In the genomic region with DNA sequence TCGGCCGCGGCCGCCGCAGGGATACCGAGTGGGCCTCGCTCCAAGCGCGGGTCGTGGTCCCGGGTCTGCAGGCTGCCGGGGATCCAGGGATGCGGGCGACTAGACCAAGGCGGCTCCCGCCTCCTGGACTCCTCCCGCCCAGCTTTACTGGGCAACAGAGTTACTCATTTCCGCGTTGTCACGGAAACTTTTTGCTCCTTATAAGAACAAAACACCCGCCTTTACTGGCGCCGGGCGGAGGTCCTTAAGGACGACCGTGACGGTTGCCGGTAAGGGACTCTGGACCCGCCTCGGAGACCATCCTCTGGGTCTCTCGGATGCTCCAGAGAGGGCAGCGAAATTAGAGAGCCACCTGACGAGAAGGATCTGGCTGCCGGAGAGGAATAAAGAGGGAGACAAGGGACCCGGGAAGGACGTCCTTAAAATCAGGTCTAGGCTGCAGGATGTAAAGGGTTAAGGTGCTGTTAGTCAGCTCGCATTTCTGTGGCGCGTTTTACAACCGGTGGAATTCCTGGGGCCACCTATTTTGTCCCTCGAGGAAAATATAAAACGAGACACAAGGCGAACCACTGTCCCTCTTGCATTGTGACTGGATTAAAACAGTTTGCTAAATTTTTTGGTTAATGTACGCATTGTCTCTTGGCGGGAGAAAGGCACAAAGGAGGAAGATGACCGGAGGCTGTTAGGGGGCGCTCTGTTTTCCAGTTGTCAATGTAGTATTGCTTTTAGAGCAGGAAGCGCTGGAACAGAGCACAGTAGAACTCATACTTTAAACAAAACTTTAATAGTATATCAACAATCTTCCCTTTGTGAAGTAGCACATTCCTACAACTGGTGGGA, we compare ENCODE assay signal across 8 mouse cellular contexts. TPM values are rescaled to one million over a fixed set of nuclear protein-coding genes. Genes with fewer than 3 reads are reported as not detected.
A peak's percentile ranks its signal among the peaks of the same experiment; 100 is the strongest.
DNase-seq lines count a peak whose midpoint lies in the region; ATAC-seq and TF ChIP-seq lines count a peak whose summit lies in the region.

Gene Cfap43, minus strand, starts transcription at position 162 of the 840 bp plus-strand sequence.
Gene Itprip, minus strand, starts transcription at position 174 of the 840 bp plus-strand sequence.

- TF ChIP-seq POLR2A in bone marrow macrophage, adult 2 months (IDR thresholded peaks at IDR 0.05; ENCODE audit: borderline replicate concordance, low read depth, low read length) = no peak

- no peaks in the 10 kb centered on the region for H3K9me3 ChIP-seq in forebrain, embryonic 14.5 days (replicated peaks; ENCODE audit: control insufficient read depth, low read length)
- no peaks in the 10 kb centered on the region for H3K9me3 ChIP-seq in neural tube, embryonic 14.5 days (ENCODE audit: control insufficient read depth, low read length)

- peak; percentile 43; the same call in 1 of the 2 replicates for TF ChIP-seq CTCF in bone marrow macrophage, adult 2 months (IDR thresholded peaks at IDR 0.05; ENCODE audit: low read depth, low read length)

- H3K4me2 ChIP-seq in forebrain, embryonic 14.5 days (ENCODE audit: low read length) = peak within 1 kb of the TSS; percentile 56
- peak within 1 kb of the TSS; percentile 57 for H3K4me2 ChIP-seq in neural tube, embryonic 14.5 days (ENCODE audit: low read depth, low read length)

- intact Hi-C loops in heart, postnatal 25 days (cut with DNase I) = no loop called here

- H3K27ac ChIP-seq in bone marrow macrophage, adult 2 months (ENCODE audit: insufficient read depth, low read depth, low read length) = peak within 1 kb of the TSS; percentile 77
- peak within 1 kb of the TSS; percentile 74 for H3K27ac ChIP-seq in forebrain, embryonic 14.5 days (ENCODE audit: low read depth, low read length)
- H3K27ac ChIP-seq in neural tube, embryonic 14.5 days (ENCODE audit: low read depth, low read length) = peak within 1 kb of the TSS; percentile 76

- peak within 1 kb of the TSS; percentile 80 for H3K4me3 ChIP-seq in bone marrow macrophage, adult 2 months (ENCODE audit: insufficient read depth, low read length)
- H3K4me3 ChIP-seq in forebrain, embryonic 14.5 days (ENCODE audit: low read depth, low read length) = peak within 1 kb of the TSS; percentile 61
- peak within 1 kb of the TSS; percentile 72 for H3K4me3 ChIP-seq in neural tube, embryonic 14.5 days (ENCODE audit: low read depth, low read length)

- peak within 1 kb of the TSS; percentile 75 for H3K9ac ChIP-seq in forebrain, embryonic 14.5 days (ENCODE audit: low read length)
- H3K9ac ChIP-seq in neural tube, embryonic 14.5 days (replicated peaks; ENCODE audit: low read depth, low read length) = peak within 1 kb of the TSS; percentile 64

- no peaks in the 10 kb centered on the region for H3K36me3 ChIP-seq in forebrain, embryonic 14.5 days (ENCODE audit: control insufficient read depth, insufficient read depth, low read length)
- H3K36me3 ChIP-seq in neural tube, embryonic 14.5 days (ENCODE audit: control insufficient read depth, insufficient read depth, low read length) = no peaks in the 10 kb centered on the region

- whole genome bisulfite sequencing in forebrain, embryonic 14.5 days = 0% methylated on average over 48 of the region's 48 CpGs
- WGBS in neural tube, embryonic 14.5 days = under 1% methylated on average over 48 of the region's 48 CpGs

- peak; percentile 90 for DNase-seq in CD4-positive, CD25-positive, alpha-beta regulatory T cell, adult 2 months (ENCODE audit: low read depth, low spot score)
- peak; percentile 89 for DNase-seq in forebrain, embryonic 14.5 days (ENCODE audit: low spot score)
- DNase-seq in heart, postnatal 25 days (ENCODE audit: low spot score) = peak; percentile 80
- peak; percentile 62 for DNase-seq in layer of hippocampus, adult 11-12 months (ENCODE audit: low spot score)
- DNase-seq in lung, adult 18-20 months = peak; percentile 88 to 91
- DNase-seq in testis, postnatal 10 days (ENCODE audit: low spot score) = peak; percentile 79

- no peaks in the 10 kb centered on the region for H3K27me3 ChIP-seq in forebrain, embryonic 14.5 days (replicated peaks; ENCODE audit: control insufficient read depth, insufficient read depth, low read length)
- no peaks in the 10 kb centered on the region for H3K27me3 ChIP-seq in neural tube, embryonic 14.5 days (ENCODE audit: control insufficient read depth, insufficient read depth, low read length)

- ATAC-seq in forebrain, embryonic 14.5 days = peak; percentile 84
- peak; percentile 82 for ATAC-seq in neural tube, embryonic 14.5 days (ENCODE audit: low read depth)

- H3K4me1 ChIP-seq in bone marrow macrophage, adult 2 months (ENCODE audit: control insufficient read depth, insufficient read depth, low read length) = peaks cover 22% of the 10 kb centered on the region
- peaks cover 17% of the 10 kb centered on the region for H3K4me1 ChIP-seq in forebrain, embryonic 14.5 days (ENCODE audit: control insufficient read depth, insufficient read depth, low read length)
- H3K4me1 ChIP-seq in neural tube, embryonic 14.5 days (ENCODE audit: control insufficient read depth, insufficient read depth, low read length) = peaks cover 11% of the 10 kb centered on the region

RNA-seq across cellular contexts. Expression of gene Cfap43, which starts in this region (rescaled TPM):
- 0.25 TPM in 1 of 2 replicates, not detected in the other for polyA plus RNA-seq in bone marrow macrophage, adult 2 months (2012; ENCODE audit: insufficient read depth, insufficient read length, missing spikeins)
- polyA plus RNA-seq in forebrain, embryonic 14.5 days (2014; fragmentation: Nextera tagmentation; extraction: Ambion mirVana) = 0.99 and 1.4 TPM in 2 replicates
- under 1 TPM in 1 of 2 experiments, not detected in 1; 0.25 TPM for total RNA-seq in heart, postnatal 25 days (2021)
- 0.24 and 1.7 TPM in 2 replicates for polyA plus RNA-seq in neural tube, embryonic 14.5 days (2014; fragmentation: Nextera tagmentation; extraction: Ambion mirVana)

RNA-seq across cellular contexts. Expression of gene Itprip, which starts in this region (rescaled TPM):
- 7.9 and 8.3 TPM in 2 replicates for polyA plus RNA-seq in bone marrow macrophage, adult 2 months (2012; ENCODE audit: insufficient read depth, insufficient read length, missing spikeins)
- polyA plus RNA-seq in forebrain, embryonic 14.5 days (2014; fragmentation: Nextera tagmentation; extraction: Ambion mirVana) = 5.4 and 6.4 TPM in 2 replicates
- 1 to 10 TPM; 9.0 to 9.9 TPM for total RNA-seq in heart, postnatal 25 days (2021)
- 3.8 and 4.4 TPM in 2 replicates for polyA plus RNA-seq in neural tube, embryonic 14.5 days (2014; fragmentation: Nextera tagmentation; extraction: Ambion mirVana)

Comparison
In these comparisons a context has a peak if more than half of its experiments do, and no peak if none do; other contexts are left out.
1. Peak in every context shown above with its lines: DNase-seq, ATAC-seq, H3K4me3 ChIP-seq and H3K27ac ChIP-seq.